Mouse (Mus musculus): ENCODE measurements at regions not wholly inside any gene's neighbourhood (a gene's known extent, or its start where the extent isn't known, plus 50 kb on each side); places are given as distances from the start of the nearest gene placed in this dataset.

DNA sequence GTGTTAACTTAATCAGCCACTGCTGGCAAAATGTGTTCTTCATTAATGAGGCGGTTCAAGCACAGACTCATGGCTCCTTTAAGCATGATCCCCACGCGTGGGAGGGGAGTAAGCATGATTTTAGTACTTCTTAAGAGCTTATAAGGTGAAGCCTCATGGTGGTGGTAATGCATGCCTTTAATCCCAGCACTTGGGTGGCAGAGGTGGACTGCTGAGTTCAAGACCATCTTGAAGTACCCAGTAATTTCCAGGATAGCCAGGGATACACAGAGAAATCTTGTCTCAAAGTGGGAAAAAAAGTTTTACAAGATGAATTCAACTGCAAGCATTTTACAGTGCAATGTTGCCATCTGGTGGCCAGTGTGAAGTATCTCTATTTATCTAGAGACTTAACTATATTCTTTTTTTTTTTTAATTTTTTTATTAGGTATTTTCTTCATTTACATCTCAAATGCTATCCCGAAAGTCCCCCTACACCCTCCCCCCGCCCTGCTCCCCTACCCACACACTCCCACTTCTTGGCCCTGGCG, 105.4 kb upstream of the N6amt1 start:
- no peak for TF ChIP-seq POLR2A (IDR thresholded peaks at IDR 0.05; ENCODE audit: borderline replicate concordance, extremely low read depth, insufficient read depth, insufficient read length)
- no peaks in the 10 kb centered on the region for H3K36me3 ChIP-seq (ENCODE audit: control insufficient read depth, insufficient read depth, low read length)
- H3K9ac ChIP-seq (ENCODE audit: low read depth, low read length, severe bottlenecking): no peak overlapping the region
- ATAC-seq (ENCODE audit: low FRiP score, low read depth) (no peak), DNase-seq (ENCODE audit: low spot score) (peak; percentile 70)
- no peaks in the 10 kb centered on the region for H3K27me3 ChIP-seq (ENCODE audit: control insufficient read depth, insufficient read depth, low read length)
- no peak overlapping the region for H3K4me3 ChIP-seq (replicated peaks; ENCODE audit: low read length)
- no peak overlapping the region for H3K4me2 ChIP-seq (replicated peaks; ENCODE audit: low read depth, low read length, severe bottlenecking)
- WGBS: 20% methylated on average over 6 of the region's 6 CpGs
- H3K27ac ChIP-seq (replicated peaks; ENCODE audit: low read depth, low read length): no peak overlapping the region
- H3K4me1 ChIP-seq (ENCODE audit: control insufficient read depth, insufficient read depth, low read length): peaks cover 3% of the 10 kb centered on the region; the same call in 1 of the 2 replicates
- H3K9me3 ChIP-seq (ENCODE audit: control insufficient read depth, low read length): no peaks in the 10 kb centered on the region

- peak; percentile 79 for DNase-seq (ENCODE audit: low spot score)
- Histone ChIP-seq H3K27me3 (ENCODE audit: control insufficient read depth, insufficient read depth, low read length) (no peaks in the 10 kb centered on the region), H3K27ac (replicated peaks; ENCODE audit: low read depth, low read length) (peak overlapping the region; percentile 56; the same call in 1 of the 2 replicates), H3K4me3 (replicated peaks; ENCODE audit: low read length) (peak overlapping the region; percentile 10), H3K4me2 (replicated peaks; ENCODE audit: low read depth, low read length, severe bottlenecking) (peak overlapping the region; percentile 20), H3K36me3 (ENCODE audit: control insufficient read depth, insufficient read depth, low read length) (no peaks in the 10 kb centered on the region), H3K9me3 (ENCODE audit: control insufficient read depth, low read length) (no peaks in the 10 kb centered on the region), H3K9ac (ENCODE audit: low read depth, low read length, severe bottlenecking) (peak overlapping the region; percentile 40; the same call in 1 of the 2 replicates), H3K4me1 (ENCODE audit: control insufficient read depth, insufficient read depth, low read length) (peaks cover 3% of the 10 kb centered on the region; the same call in 1 of the 2 replicates)
- TF ChIP-seq POLR2A (IDR thresholded peaks at IDR 0.05; ENCODE audit: borderline replicate concordance, extremely low read depth, insufficient read depth, insufficient read length): no peak
- WGBS: 32% methylated on average over 26 of the region's 26 CpGs
- peak; percentile 80 for ATAC-seq (ENCODE audit: low FRiP score, low read depth)
These were observed 107.8 kb upstream of the N6amt1 start for GRCm38 (mm10) chr16:87245933-87246791.

DNA sequence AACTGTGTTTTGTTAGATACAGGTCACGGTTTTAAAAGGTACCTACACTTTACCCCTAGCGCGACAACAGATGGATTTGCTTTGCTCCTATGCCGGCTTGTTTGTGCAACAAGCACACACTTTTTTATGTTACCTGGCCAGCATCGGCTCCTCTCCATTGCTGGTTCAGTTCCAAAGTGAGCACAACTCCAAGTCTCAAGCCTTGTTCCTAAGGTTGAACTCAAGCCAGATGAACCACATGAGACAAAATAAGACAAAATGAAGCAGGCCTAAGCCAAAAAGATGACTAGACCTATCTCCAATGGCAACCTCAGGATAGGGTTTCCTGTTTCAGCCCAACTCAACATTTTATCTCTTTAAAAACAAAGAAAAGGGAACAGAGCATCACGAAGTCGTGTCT, 108.5 kb upstream of the N6amt1 start:
- TF ChIP-seq POLR2A (IDR thresholded peaks at IDR 0.05; ENCODE audit: borderline replicate concordance, extremely low read depth, insufficient read depth, insufficient read length): no peak
- Histone ChIP-seq H3K27me3 (ENCODE audit: control insufficient read depth, insufficient read depth, low read length) (no peaks in the 10 kb centered on the region), H3K27ac (replicated peaks; ENCODE audit: low read depth, low read length) (no peak overlapping the region), H3K4me1 (ENCODE audit: control insufficient read depth, insufficient read depth, low read length) (peaks cover 3% of the 10 kb centered on the region; the same call in 1 of the 2 replicates), H3K9me3 (ENCODE audit: control insufficient read depth, low read length) (no peaks in the 10 kb centered on the region), H3K4me2 (replicated peaks; ENCODE audit: low read depth, low read length, severe bottlenecking) (no peak overlapping the region), H3K36me3 (ENCODE audit: control insufficient read depth, insufficient read depth, low read length) (no peaks in the 10 kb centered on the region), H3K9ac (ENCODE audit: low read depth, low read length, severe bottlenecking) (no peak overlapping the region), H3K4me3 (replicated peaks; ENCODE audit: low read length) (no peak overlapping the region)
- no peak for ATAC-seq (ENCODE audit: low FRiP score, low read depth)
- no peak for DNase-seq (ENCODE audit: low spot score)
- WGBS: 89% methylated on average over 7 of the region's 7 CpGs

DNA sequence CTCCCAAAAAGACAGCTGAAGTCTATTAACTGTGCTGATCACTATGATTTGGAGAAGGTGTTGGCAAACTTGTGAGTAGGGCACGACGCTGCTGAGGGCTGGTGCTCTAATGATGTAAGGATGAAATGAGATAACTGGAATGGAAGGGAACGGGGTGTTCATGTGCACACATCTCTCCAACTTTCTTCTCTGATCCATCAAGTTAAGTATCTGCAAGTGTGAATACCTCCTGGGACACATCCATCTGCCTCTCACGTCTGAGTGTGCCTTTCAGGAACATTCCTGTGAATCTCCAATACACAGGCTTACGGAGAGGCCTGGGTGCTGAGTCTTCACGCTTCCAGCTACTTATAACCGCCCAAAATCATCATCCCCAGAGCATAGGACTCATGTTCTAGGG, 112.0 kb upstream of the N6amt1 start:
- ATAC-seq (ENCODE audit: low FRiP score, low read depth) (no peak), DNase-seq (ENCODE audit: low spot score) (no peak)
- Histone ChIP-seq H3K4me2 (replicated peaks; ENCODE audit: low read depth, low read length, severe bottlenecking) (no peak overlapping the region), H3K27ac (replicated peaks; ENCODE audit: low read depth, low read length) (no peak overlapping the region), H3K4me1 (ENCODE audit: control insufficient read depth, insufficient read depth, low read length) (no peaks in the 10 kb centered on the region), H3K4me3 (replicated peaks; ENCODE audit: low read length) (no peak overlapping the region), H3K36me3 (ENCODE audit: control insufficient read depth, insufficient read depth, low read length) (no peaks in the 10 kb centered on the region), H3K9me3 (ENCODE audit: control insufficient read depth, low read length) (no peaks in the 10 kb centered on the region), H3K27me3 (ENCODE audit: control insufficient read depth, insufficient read depth, low read length) (no peaks in the 10 kb centered on the region), H3K9ac (ENCODE audit: low read depth, low read length, severe bottlenecking) (no peak overlapping the region)
- TF ChIP-seq POLR2A (IDR thresholded peaks at IDR 0.05; ENCODE audit: borderline replicate concordance, extremely low read depth, insufficient read depth, insufficient read length): no peak
- WGBS: 64% methylated on average over 7 of the region's 7 CpGs

- Histone ChIP-seq H3K9ac (ENCODE audit: low read depth, low read length, severe bottlenecking) (no peak overlapping the region), H3K9me3 (ENCODE audit: control insufficient read depth, low read length) (no peaks in the 10 kb centered on the region), H3K27me3 (ENCODE audit: control insufficient read depth, insufficient read depth, low read length) (no peaks in the 10 kb centered on the region), H3K36me3 (ENCODE audit: control insufficient read depth, insufficient read depth, low read length) (no peaks in the 10 kb centered on the region), H3K4me2 (replicated peaks; ENCODE audit: low read depth, low read length, severe bottlenecking) (no peak overlapping the region), H3K4me1 (ENCODE audit: control insufficient read depth, insufficient read depth, low read length) (no peaks in the 10 kb centered on the region), H3K27ac (replicated peaks; ENCODE audit: low read depth, low read length) (no peak overlapping the region), H3K4me3 (replicated peaks; ENCODE audit: low read length) (no peak overlapping the region)
- no peak for DNase-seq (ENCODE audit: low spot score)
- ATAC-seq (ENCODE audit: low FRiP score, low read depth): no peak
- WGBS: 85% methylated on average over 7 of the region's 7 CpGs
- TF ChIP-seq POLR2A (IDR thresholded peaks at IDR 0.05; ENCODE audit: borderline replicate concordance, extremely low read depth, insufficient read depth, insufficient read length): no peak
These were observed 114.9 kb upstream of the N6amt1 start for GRCm38 (mm10) chr16:87239105-87239504.

Measured in limb, embryonic 14.5 days (tissue).